Mouse (Mus musculus): ENCODE data around the gene Tmem30a.
A peak's percentile ranks its signal among the peaks of the same experiment; 100 is the strongest.

DNA sequence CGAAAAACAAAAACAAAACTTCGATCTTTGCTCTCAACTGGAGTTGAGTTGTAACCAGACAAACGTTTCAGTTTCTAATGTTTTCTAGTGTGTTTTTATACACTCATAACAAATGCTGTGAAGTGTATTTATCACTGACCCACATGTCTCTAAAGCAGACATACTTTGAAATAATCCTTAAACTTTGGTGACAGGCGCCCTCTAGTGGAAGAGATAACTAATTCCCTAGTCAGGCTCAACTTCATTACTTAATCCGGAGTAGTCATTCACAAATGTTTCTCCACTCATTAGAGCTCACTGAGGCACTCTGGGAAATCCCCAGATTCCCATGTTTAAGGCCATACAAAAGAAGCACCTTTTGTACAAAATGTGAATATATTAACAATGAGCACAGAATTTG is 70.2 kb downstream of the Tmem30a start:
- TF ChIP-seq CTCF (conservative IDR thresholded peaks at IDR 0.05; ENCODE audit: low read length) (peak; percentile 66), POU5F1 (IDR thresholded peaks at IDR 0.05; ENCODE audit: borderline replicate concordance, low read length) (no peak)
